Mouse (Mus musculus): ENCODE results near the gene Chst11.

GRCm38 (mm10) chr10:82935774-82936173, 49.5 kb upstream of the Chst11 start:
- TF ChIP-seq GATA1 (IDR thresholded peaks at IDR 0.05; ENCODE audit: borderline replicate concordance, low read length) (no peak), FLI1 (IDR thresholded peaks at IDR 0.05; ENCODE audit: low read length) (no peak)

All from megakaryocyte, embryonic 14.5 days (primary cell).